Mouse (Mus musculus): ENCODE measurements at regions not wholly inside any gene's neighbourhood (a gene's known extent, or its start where the extent isn't known, plus 50 kb on each side); places are given as distances from the start of the nearest gene placed in this dataset.

- H3K36me3 ChIP-seq (ENCODE audit: insufficient read depth, low read length) = no peaks in the 10 kb centered on the region
- no peak for ATAC-seq
- H3K4me3 ChIP-seq (ENCODE audit: low read depth, low read length) = no peak overlapping the region
- no peaks in the 10 kb centered on the region for H3K4me1 ChIP-seq (ENCODE audit: insufficient read depth, low read depth, low read length)
- H3K27ac ChIP-seq (ENCODE audit: low read length) = no peak overlapping the region
- no peak overlapping the region for H3K4me2 ChIP-seq (replicated peaks; ENCODE audit: low read depth, low read length)
- TF ChIP-seq EP300 (IDR thresholded peaks at IDR 0.05) (no peak), CTCF (IDR thresholded peaks at IDR 0.05) (no peak)
- no peak overlapping the region for H3K9ac ChIP-seq (replicated peaks; ENCODE audit: low read depth)
- WGBS = 77% methylated on average over 2 of the region's 2 CpGs
- no peaks in the 10 kb centered on the region for H3K27me3 ChIP-seq (replicated peaks; ENCODE audit: insufficient read depth, low read length)
- DNase-seq (ENCODE audit: low spot score) = no peak
- no peaks in the 10 kb centered on the region for H3K9me3 ChIP-seq (ENCODE audit: low read length)
Observed at GRCm38 (mm10) chr4:71489788-71490187, 268.0 kb downstream of the Gm11232 start.

DNA sequence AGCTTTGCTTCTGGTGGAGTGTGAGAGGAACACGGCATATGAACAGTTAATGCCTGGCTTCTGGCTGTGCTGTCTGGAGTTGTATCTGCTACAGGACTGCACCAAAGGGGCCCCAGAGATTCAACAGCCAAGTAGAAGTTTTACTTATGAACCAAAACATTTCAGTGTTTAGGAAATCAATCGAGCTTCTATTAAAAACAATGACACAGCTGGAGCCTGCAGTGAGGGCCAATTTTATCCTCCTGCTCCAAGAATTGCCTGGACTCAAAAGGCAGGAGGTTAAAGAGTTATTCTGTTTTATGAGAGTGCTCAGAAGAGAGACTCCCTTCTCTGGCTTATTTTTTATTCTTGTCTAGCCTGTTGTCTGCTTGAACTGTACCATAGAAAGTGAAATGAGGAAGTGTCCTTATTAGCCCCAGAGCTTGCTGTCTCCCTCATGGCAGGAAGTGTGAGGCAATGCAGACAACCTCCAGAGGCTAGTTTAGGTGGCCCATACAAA is 269.1 kb downstream of the Gm11232 start:
- no peak overlapping the region for H3K4me3 ChIP-seq (ENCODE audit: low read depth, low read length)
- peak; percentile 30 for DNase-seq (ENCODE audit: low spot score)
- H3K36me3 ChIP-seq (ENCODE audit: insufficient read depth, low read length) = no peaks in the 10 kb centered on the region
- TF ChIP-seq CTCF (IDR thresholded peaks at IDR 0.05) (no peak), EP300 (IDR thresholded peaks at IDR 0.05) (no peak)
- H3K4me1 ChIP-seq (ENCODE audit: insufficient read depth, low read depth, low read length) = no peaks in the 10 kb centered on the region
- no peak overlapping the region for H3K9ac ChIP-seq (replicated peaks; ENCODE audit: low read depth)
- no peak overlapping the region for H3K4me2 ChIP-seq (replicated peaks; ENCODE audit: low read depth, low read length)
- WGBS = 26% methylated on average over 2 of the region's 2 CpGs
- no peaks in the 10 kb centered on the region for H3K9me3 ChIP-seq (ENCODE audit: low read length)
- no peaks in the 10 kb centered on the region for H3K27me3 ChIP-seq (replicated peaks; ENCODE audit: insufficient read depth, low read length)
- ATAC-seq = no peak; the same call in 1 of the 2 replicates
- H3K27ac ChIP-seq (ENCODE audit: low read length) = no peak overlapping the region

DNA sequence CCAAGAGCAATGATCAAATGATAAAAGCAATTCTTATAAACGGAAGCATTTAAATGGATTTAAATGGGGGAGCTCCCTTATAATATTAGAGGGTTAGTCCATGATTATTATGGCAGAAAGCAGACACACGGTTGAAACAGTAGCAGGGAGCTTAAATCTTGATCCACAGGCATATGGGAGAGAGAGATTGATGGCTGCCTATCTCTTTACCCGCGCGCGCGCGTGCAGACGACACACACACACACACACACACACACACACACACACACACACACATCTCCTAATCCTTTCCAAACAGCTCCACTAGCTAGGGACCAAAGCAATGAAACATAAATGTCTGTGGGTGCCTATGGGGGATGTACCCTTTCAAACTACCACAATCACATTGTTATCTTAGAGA is 269.7 kb downstream of the Gm11232 start:
- no peak overlapping the region for H3K27ac ChIP-seq (ENCODE audit: low read length)
- H3K4me3 ChIP-seq (ENCODE audit: low read depth, low read length) = no peak overlapping the region
- no peak for DNase-seq (ENCODE audit: low spot score)
- ATAC-seq = no peak
- no peak for TF ChIP-seq EP300 (IDR thresholded peaks at IDR 0.05)
- TF ChIP-seq CTCF (IDR thresholded peaks at IDR 0.05) = no peak
- no peak overlapping the region for H3K4me2 ChIP-seq (replicated peaks; ENCODE audit: low read depth, low read length)
- no peak overlapping the region for H3K9ac ChIP-seq (replicated peaks; ENCODE audit: low read depth)
- H3K27me3 ChIP-seq (replicated peaks; ENCODE audit: insufficient read depth, low read length) = no peaks in the 10 kb centered on the region
- no peaks in the 10 kb centered on the region for H3K4me1 ChIP-seq (ENCODE audit: insufficient read depth, low read depth, low read length)
- WGBS = 91% methylated on average over 9 of the region's 9 CpGs
- no peaks in the 10 kb centered on the region for H3K36me3 ChIP-seq (ENCODE audit: insufficient read depth, low read length)
- no peaks in the 10 kb centered on the region for H3K9me3 ChIP-seq (ENCODE audit: low read length)

- DNase-seq (ENCODE audit: low spot score) (no peak), ATAC-seq (no peak)
- no peaks in the 10 kb centered on the region for H3K27me3 ChIP-seq (replicated peaks; ENCODE audit: insufficient read depth, low read length)
- H3K27ac ChIP-seq (ENCODE audit: low read length) = no peak overlapping the region
- 66% methylated on average over 2 of the region's 2 CpGs for WGBS
- no peak for TF ChIP-seq EP300 (IDR thresholded peaks at IDR 0.05)
- TF ChIP-seq CTCF (IDR thresholded peaks at IDR 0.05) = no peak
- no peaks in the 10 kb centered on the region for H3K4me1 ChIP-seq (ENCODE audit: insufficient read depth, low read depth, low read length)
- H3K9ac ChIP-seq (replicated peaks; ENCODE audit: low read depth) = no peak overlapping the region
- no peaks in the 10 kb centered on the region for H3K9me3 ChIP-seq (ENCODE audit: low read length)
- H3K4me2 ChIP-seq (replicated peaks; ENCODE audit: low read depth, low read length) = no peak overlapping the region
- no peaks in the 10 kb centered on the region for H3K36me3 ChIP-seq (ENCODE audit: insufficient read depth, low read length)
- H3K4me3 ChIP-seq (ENCODE audit: low read depth, low read length) = no peak overlapping the region
Observed at GRCm38 (mm10) chr4:71480960-71481359, 276.8 kb downstream of the Gm11232 start.

DNA sequence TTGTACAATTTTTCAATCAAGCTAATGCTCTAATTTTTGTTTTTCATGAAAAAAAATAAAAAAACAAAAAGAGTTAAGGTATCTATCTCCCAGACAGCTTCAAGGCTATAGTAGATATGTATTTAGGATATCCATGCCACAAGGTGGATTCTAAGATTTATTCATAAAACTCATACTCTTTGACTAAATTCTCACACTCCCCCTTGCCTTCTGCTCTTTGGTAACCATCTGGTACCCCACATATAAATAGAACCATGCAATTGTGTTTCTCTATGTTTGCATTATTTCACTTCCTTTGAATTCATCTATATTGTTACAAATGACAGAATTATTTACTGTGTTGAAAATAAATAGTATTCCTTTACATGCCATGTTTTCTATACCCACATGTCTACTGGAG is 287.2 kb downstream of the Gm11232 start:
- Histone ChIP-seq H3K9ac (replicated peaks; ENCODE audit: low read depth) (no peak overlapping the region), H3K4me3 (ENCODE audit: low read depth, low read length) (no peak overlapping the region), H3K4me2 (replicated peaks; ENCODE audit: low read depth, low read length) (no peak overlapping the region), H3K4me1 (ENCODE audit: insufficient read depth, low read depth, low read length) (no peaks in the 10 kb centered on the region), H3K27me3 (replicated peaks; ENCODE audit: insufficient read depth, low read length) (no peaks in the 10 kb centered on the region), H3K36me3 (ENCODE audit: insufficient read depth, low read length) (no peaks in the 10 kb centered on the region), H3K27ac (ENCODE audit: low read length) (no peak overlapping the region), H3K9me3 (ENCODE audit: low read length) (no peaks in the 10 kb centered on the region)
- no peak for DNase-seq (ENCODE audit: low spot score)
- no peak for ATAC-seq
- TF ChIP-seq CTCF (IDR thresholded peaks at IDR 0.05) (no peak), EP300 (IDR thresholded peaks at IDR 0.05) (no peak)

- no peak overlapping the region for H3K4me2 ChIP-seq (replicated peaks; ENCODE audit: low read depth, low read length)
- 30% methylated on average over 3 of the region's 3 CpGs for WGBS
- no peaks in the 10 kb centered on the region for H3K4me1 ChIP-seq (ENCODE audit: insufficient read depth, low read depth, low read length)
- H3K36me3 ChIP-seq (ENCODE audit: insufficient read depth, low read length) = no peaks in the 10 kb centered on the region
- H3K9me3 ChIP-seq (ENCODE audit: low read length) = no peaks in the 10 kb centered on the region
- ATAC-seq (no peak), DNase-seq (ENCODE audit: low spot score) (no peak)
- H3K9ac ChIP-seq (replicated peaks; ENCODE audit: low read depth) = no peak overlapping the region
- no peak overlapping the region for H3K27ac ChIP-seq (ENCODE audit: low read length)
- TF ChIP-seq CTCF (IDR thresholded peaks at IDR 0.05) = no peak
- no peak for TF ChIP-seq EP300 (IDR thresholded peaks at IDR 0.05)
- H3K27me3 ChIP-seq (replicated peaks; ENCODE audit: insufficient read depth, low read length) = no peaks in the 10 kb centered on the region
- H3K4me3 ChIP-seq (ENCODE audit: low read depth, low read length) = no peak overlapping the region
Observed at GRCm38 (mm10) chr4:71454811-71455210, 303.0 kb downstream of the Gm11232 start.

- Histone ChIP-seq H3K27me3 (replicated peaks; ENCODE audit: insufficient read depth, low read length) (no peaks in the 10 kb centered on the region), H3K4me3 (ENCODE audit: low read depth, low read length) (no peak overlapping the region), H3K9me3 (ENCODE audit: low read length) (no peaks in the 10 kb centered on the region), H3K27ac (ENCODE audit: low read length) (no peak overlapping the region), H3K4me2 (replicated peaks; ENCODE audit: low read depth, low read length) (no peak overlapping the region), H3K9ac (replicated peaks; ENCODE audit: low read depth) (no peak overlapping the region), H3K4me1 (ENCODE audit: insufficient read depth, low read depth, low read length) (no peaks in the 10 kb centered on the region), H3K36me3 (ENCODE audit: insufficient read depth, low read length) (no peaks in the 10 kb centered on the region)
- no peak for DNase-seq (ENCODE audit: low spot score)
- TF ChIP-seq EP300 (IDR thresholded peaks at IDR 0.05) (no peak), CTCF (IDR thresholded peaks at IDR 0.05) (no peak)
- 64% methylated on average over 3 of the region's 3 CpGs for WGBS
- no peak for ATAC-seq
Observed at GRCm38 (mm10) chr4:71453499-71453898, 304.3 kb downstream of the Gm11232 start.
